In the genomic region with DNA sequence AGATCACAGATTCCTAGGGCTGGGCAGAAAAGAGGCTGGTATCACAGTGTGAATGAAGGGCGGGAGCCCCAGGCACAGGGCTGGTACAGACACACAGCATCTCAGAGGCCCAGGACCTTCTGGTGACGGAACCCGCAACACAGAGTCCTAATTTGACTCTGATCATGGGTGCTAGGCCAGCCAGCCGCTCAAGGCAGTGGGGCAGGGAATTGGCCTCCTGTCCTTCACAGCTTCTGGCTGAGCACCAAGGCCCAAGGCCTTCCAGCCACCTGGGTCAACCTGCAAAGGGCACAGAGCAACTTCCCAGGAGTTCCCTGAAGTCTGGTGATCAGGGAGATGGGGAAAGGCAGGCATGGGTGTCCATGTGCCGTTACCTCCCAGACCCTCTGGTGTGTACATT, we compare ENCODE assay signal across 8 mouse cellular contexts. TPM values are rescaled to one million over a fixed set of nuclear protein-coding genes. Genes with fewer than 3 reads are reported as not detected.
A peak's percentile ranks its signal among the peaks of the same experiment; 100 is the strongest.
DNase-seq lines count a peak whose midpoint lies in the region.

No protein-coding gene starts in this region.

- peak; percentile 34 for DNase-seq in adrenal gland, adult 2 months
- no peak for DNase-seq in adrenal gland, adult 18-20 months (ENCODE audit: low spot score in 2 of 2)
- DNase-seq in heart, adult 11 months = peak; percentile 91
- no peak for DNase-seq in heart, postnatal 25 days (ENCODE audit: low spot score)
- DNase-seq in kidney, adult 9 months = peak; percentile 86
- no peak for DNase-seq in kidney, postnatal 10 days
- peak; percentile 80 to 85 for DNase-seq in kidney, postnatal 36 days
- no peak for DNase-seq in urinary bladder, postnatal 14 days (ENCODE audit: low spot score)

- intact Hi-C loops in heart, postnatal 25 days (cut with DNase I) = loop anchor here (1.0 to 5.0 kb wide), 4 partner anchors 48 to 399 kb away; no protein-coding TSS in a partner anchor

RNA-seq across cellular contexts. Expression of a gene that starts 2.2 kb away (rescaled TPM):
- 10 to 100 TPM; 17.9 to 21.0 TPM for total RNA-seq in adrenal gland, adult 2 months (2021)
- 26.4 and 30.5 TPM in 2 replicates for polyA plus RNA-seq in adrenal gland, adult 2 months (2012; rRNA removed)
- total RNA-seq in adrenal gland, adult 18-20 months (2021) = 10 to 100 TPM; 19.5 to 21.9 TPM
- 1 to 10 TPM; 8.6 to 9.9 TPM for total RNA-seq in heart, postnatal 25 days (2021)

RNA-seq across cellular contexts. Expression of a gene that starts 12.3 kb away (rescaled TPM):
- 1 to 10 TPM; 9.5 to 9.8 TPM for total RNA-seq in adrenal gland, adult 2 months (2021)
- 5.1 and 7.4 TPM in 2 replicates for polyA plus RNA-seq in adrenal gland, adult 2 months (2012; rRNA removed)
- 10 to 100 TPM in 1 of 2 experiments, 1 to 10 TPM in 1; 7.8 to 16.2 TPM for total RNA-seq in adrenal gland, adult 18-20 months (2021)
- total RNA-seq in heart, postnatal 25 days (2021) = 1 to 10 TPM; 6.1 to 6.4 TPM

Comparison
In these comparisons a context has a peak if more than half of its experiments do, and no peak if none do; other contexts are left out.
1. DNase-seq: peak in adrenal gland, adult 2 months (single experiment), heart, adult 11 months (single experiment), kidney, adult 9 months (single experiment) and kidney, postnatal 36 days (2 of 2); none in adrenal gland, adult 18-20 months (0 of 2), heart, postnatal 25 days (single experiment), kidney, postnatal 10 days (single experiment) and urinary bladder, postnatal 14 days (single experiment).